8 mouse cellular contexts compared by ENCODE assay signal in the genomic region with DNA sequence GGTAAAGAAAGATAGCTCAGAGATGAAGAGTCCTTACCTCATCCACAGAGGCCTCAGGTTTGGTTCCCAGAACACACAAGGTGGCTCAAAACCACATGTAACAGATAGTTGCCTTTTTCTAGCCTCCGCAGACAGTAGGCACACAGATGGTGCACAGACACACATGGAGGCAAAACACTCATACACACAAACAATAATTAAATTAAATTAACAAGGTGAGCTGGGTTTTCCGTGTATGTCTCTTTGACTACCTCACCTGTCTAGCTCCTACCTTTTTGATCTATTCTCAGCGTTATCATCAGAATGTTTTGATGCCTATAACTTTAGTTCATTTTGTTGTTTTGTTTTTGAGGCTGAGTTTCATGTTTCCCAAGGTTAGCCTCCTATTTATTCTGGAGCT. TPM values are rescaled to one million over a fixed set of nuclear protein-coding genes. Genes with fewer than 3 reads are reported as not detected.
DNase-seq lines count a peak whose midpoint lies in the region; ATAC-seq and TF ChIP-seq lines count a peak whose summit lies in the region.

Gene Rhog, minus strand, starts transcription at position 101 of the 400 bp plus-strand sequence.

- no peaks in the 10 kb centered on the region for H3K4me1 ChIP-seq in lung, postnatal 0 days (ENCODE audit: insufficient read depth, low read depth, low read length)
- peaks cover 5% of the 10 kb centered on the region; the same call in 1 of the 2 replicates for H3K4me1 ChIP-seq in embryonic facial prominence, embryonic 15.5 days
- H3K4me1 ChIP-seq in heart, postnatal 0 days (ENCODE audit: control insufficient read depth, insufficient read depth) = no peaks in the 10 kb centered on the region
- peaks cover 5% of the 10 kb centered on the region for H3K4me1 ChIP-seq in neural tube, embryonic 14.5 days (ENCODE audit: control insufficient read depth, insufficient read depth, low read length)

- no peak for TF ChIP-seq CTCF in lung, postnatal 0 days (IDR thresholded peaks at IDR 0.05)
- TF ChIP-seq CTCF in heart, postnatal 0 days (IDR thresholded peaks at IDR 0.05; ENCODE audit: low read depth) = no peak

- no peak for DNase-seq in lung, postnatal 0 days (ENCODE audit: low spot score)
- no peak for DNase-seq in lung, postnatal 10 days
- no peak for DNase-seq in heart, postnatal 0 days (ENCODE audit: low spot score)
- DNase-seq in left cerebral cortex, postnatal 4 days = no peak
- DNase-seq in urinary bladder, adult 18-20 months (ENCODE audit: low spot score in 2 of 2) = no peak
- DNase-seq in Muller cell, postnatal 12 days (ENCODE audit: inconsistent ontology term) = no peak

- intact Hi-C loops in left cerebral cortex, postnatal 4 days (cut with DNase I) = no loop called here

- 74% methylated on average over 3 of the region's 3 CpGs for WGBS in lung, postnatal 0 days
- WGBS in embryonic facial prominence, embryonic 15.5 days = 68% methylated on average over 3 of the region's 3 CpGs
- WGBS in heart, postnatal 0 days = 75% methylated on average over 3 of the region's 3 CpGs
- 86% methylated on average over 3 of the region's 3 CpGs for WGBS in neural tube, embryonic 14.5 days

- TF ChIP-seq EP300 in lung, postnatal 0 days (IDR thresholded peaks at IDR 0.05) = no peak
- no peak for TF ChIP-seq EP300 in heart, postnatal 0 days (IDR thresholded peaks at IDR 0.05; ENCODE audit: low read depth)

- H3K27me3 ChIP-seq in lung, postnatal 0 days (replicated peaks; ENCODE audit: insufficient read depth, low read length) = no peaks in the 10 kb centered on the region
- no peaks in the 10 kb centered on the region for H3K27me3 ChIP-seq in embryonic facial prominence, embryonic 15.5 days
- H3K27me3 ChIP-seq in heart, postnatal 0 days (ENCODE audit: control insufficient read depth, insufficient read depth, low read length) = peaks cover 3% of the 10 kb centered on the region; the same call in 1 of the 2 replicates
- H3K27me3 ChIP-seq in neural tube, embryonic 14.5 days (ENCODE audit: control insufficient read depth, insufficient read depth, low read length) = no peaks in the 10 kb centered on the region

- no peak within 1 kb of the TSS for H3K4me2 ChIP-seq in lung, postnatal 0 days (replicated peaks; ENCODE audit: low read depth, low read length)
- H3K4me2 ChIP-seq in embryonic facial prominence, embryonic 15.5 days (replicated peaks) = no peak within 1 kb of the TSS
- H3K4me2 ChIP-seq in heart, postnatal 0 days (ENCODE audit: low read depth, low read length) = no peak within 1 kb of the TSS
- H3K4me2 ChIP-seq in neural tube, embryonic 14.5 days (ENCODE audit: low read depth, low read length) = no peak within 1 kb of the TSS

- no peak for ATAC-seq in lung, postnatal 0 days
- no peak for ATAC-seq in embryonic facial prominence, embryonic 15.5 days (ENCODE audit: insufficient number of reproducible peaks, low FRiP score, low TSS enrichment, low read depth)
- ATAC-seq in heart, postnatal 0 days (ENCODE audit: insufficient read depth, low read depth) = no peak
- ATAC-seq in neural tube, embryonic 14.5 days (ENCODE audit: low read depth) = no peak

- H3K27ac ChIP-seq in lung, postnatal 0 days (ENCODE audit: low read length) = no peak within 1 kb of the TSS
- no peak within 1 kb of the TSS for H3K27ac ChIP-seq in embryonic facial prominence, embryonic 15.5 days (replicated peaks)
- H3K27ac ChIP-seq in heart, postnatal 0 days (ENCODE audit: low read depth) = no peak within 1 kb of the TSS
- no peak within 1 kb of the TSS for H3K27ac ChIP-seq in neural tube, embryonic 14.5 days (ENCODE audit: low read depth, low read length)

- H3K9ac ChIP-seq in lung, postnatal 0 days (replicated peaks; ENCODE audit: low read depth) = no peak within 1 kb of the TSS
- H3K9ac ChIP-seq in embryonic facial prominence, embryonic 15.5 days = no peak within 1 kb of the TSS
- H3K9ac ChIP-seq in heart, postnatal 0 days (replicated peaks; ENCODE audit: low read depth, low read length) = no peak within 1 kb of the TSS
- H3K9ac ChIP-seq in neural tube, embryonic 14.5 days (replicated peaks; ENCODE audit: low read depth, low read length) = no peak within 1 kb of the TSS

- H3K9me3 ChIP-seq in lung, postnatal 0 days (ENCODE audit: low read length) = no peaks in the 10 kb centered on the region
- H3K9me3 ChIP-seq in embryonic facial prominence, embryonic 15.5 days (replicated peaks) = no peaks in the 10 kb centered on the region
- no peaks in the 10 kb centered on the region for H3K9me3 ChIP-seq in heart, postnatal 0 days (replicated peaks; ENCODE audit: control insufficient read depth, low read length)
- H3K9me3 ChIP-seq in neural tube, embryonic 14.5 days (ENCODE audit: control insufficient read depth, low read length) = no peaks in the 10 kb centered on the region

- no peaks in the 10 kb centered on the region for H3K36me3 ChIP-seq in lung, postnatal 0 days (ENCODE audit: insufficient read depth, low read length)
- H3K36me3 ChIP-seq in embryonic facial prominence, embryonic 15.5 days = no peaks in the 10 kb centered on the region
- no peaks in the 10 kb centered on the region for H3K36me3 ChIP-seq in heart, postnatal 0 days (replicated peaks; ENCODE audit: control insufficient read depth, insufficient read depth, low read length)
- H3K36me3 ChIP-seq in neural tube, embryonic 14.5 days (ENCODE audit: control insufficient read depth, insufficient read depth, low read length) = no peaks in the 10 kb centered on the region

- H3K4me3 ChIP-seq in lung, postnatal 0 days (ENCODE audit: low read depth, low read length) = no peak within 1 kb of the TSS
- H3K4me3 ChIP-seq in embryonic facial prominence, embryonic 15.5 days (replicated peaks) = no peak within 1 kb of the TSS
- H3K4me3 ChIP-seq in heart, postnatal 0 days (ENCODE audit: low read depth, low read length) = no peak within 1 kb of the TSS
- H3K4me3 ChIP-seq in neural tube, embryonic 14.5 days (ENCODE audit: low read depth, low read length) = no peak within 1 kb of the TSS

RNA-seq across cellular contexts. Expression of gene Rhog, which starts in this region (rescaled TPM):
- polyA plus RNA-seq in lung, postnatal 0 days (2015; fragmentation: Nextera tagmentation; extraction: Ambion mirVana) = 133 and 141 TPM in 2 replicates
- 69.9 and 70.3 TPM in 2 replicates for polyA plus RNA-seq in embryonic facial prominence, embryonic 15.5 days (2015; fragmentation: Nextera tagmentation; extraction: Ambion mirVana)
- 24.6 and 31.3 TPM in 2 replicates for total RNA-seq in heart, postnatal 0 days (2014; rRNA removed; ENCODE audit: low replicate concordance)
- 34.7 and 36.7 TPM in 2 replicates for polyA plus RNA-seq in heart, postnatal 0 days (2015; fragmentation: Nextera tagmentation; extraction: Ambion mirVana)
- 10 to 100 TPM; 11.3 to 12.3 TPM for total RNA-seq in left cerebral cortex, postnatal 4 days (2021)
- 11.4 and 19.4 TPM in 2 replicates for polyA plus RNA-seq in neural tube, embryonic 14.5 days (2014; fragmentation: Nextera tagmentation; extraction: Ambion mirVana)
